Mouse (Mus musculus): ENCODE results near the gene Mmp11.

GRCm38 (mm10) chr10:75949053-75950045 is 13.1 kb upstream of the Mmp11 start:
- TF ChIP-seq CTCF (IDR thresholded peaks at IDR 0.05; ENCODE audit: borderline replicate concordance, insufficient read depth, low read depth, low read length) (no peak), POLR2A (IDR thresholded peaks at IDR 0.05; ENCODE audit: borderline replicate concordance, insufficient read depth, low read length) (no peak)
